ENCODE assay signal across 7 mouse cellular contexts in genomic region chr7:92874116-92874675, GRCm38 (mm10). TPM values are rescaled to one million over a fixed set of nuclear protein-coding genes. Genes with fewer than 3 reads are reported as not detected.
DNase-seq lines count a peak whose midpoint lies in the region; ATAC-seq lines count a peak whose summit lies in the region.

Gene Ddias, minus strand, starts transcription at chr7:92874247.
Gene Prcp, plus strand, starts transcription at chr7:92874470.

- H3K9ac ChIP-seq in intestine, embryonic 15.5 days, result peak within 1 kb of the TSS; percentile 68

- peak within 1 kb of the TSS; percentile 83 for H3K4me2 ChIP-seq in intestine, embryonic 15.5 days (replicated peaks)

- no peaks in the 10 kb centered on the region; the same call in 1 of the 2 replicates for H3K4me1 ChIP-seq in intestine, embryonic 15.5 days (replicated peaks)
- H3K4me1 ChIP-seq in midbrain, embryonic 10.5 days, result peaks cover 31% of the 10 kb centered on the region

- peak; percentile 94 to 95 for DNase-seq in adrenal gland, adult 18-20 months (ENCODE audit: low spot score in 2 of 2)
- peak; percentile 96 for DNase-seq in embryo, embryonic 11 days
- DNase-seq in gastrocnemius, postnatal 25 days, result peak; percentile 90
- peak; percentile 90 to 93 for DNase-seq in left cerebral cortex, postnatal 25 days (ENCODE audit: low spot score in 2 of 2)
- peak; percentile 97 for DNase-seq in midbrain, embryonic 10.5 days (ENCODE audit: low spot score)
- DNase-seq in right cerebral cortex, postnatal 4 days, result peak; percentile 98

- H3K4me3 ChIP-seq in intestine, embryonic 15.5 days (replicated peaks), result peak within 1 kb of the TSS; percentile 64
- H3K4me3 ChIP-seq in midbrain, embryonic 10.5 days, result peak within 1 kb of the TSS; percentile 72

- peak within 1 kb of the TSS; percentile 98 for H3K27ac ChIP-seq in intestine, embryonic 15.5 days
- H3K27ac ChIP-seq in midbrain, embryonic 10.5 days (replicated peaks), result peak within 1 kb of the TSS; percentile 98

- H3K9me3 ChIP-seq in intestine, embryonic 15.5 days, result no peaks in the 10 kb centered on the region
- no peaks in the 10 kb centered on the region for H3K9me3 ChIP-seq in midbrain, embryonic 10.5 days (replicated peaks)

- no peaks in the 10 kb centered on the region for H3K36me3 ChIP-seq in intestine, embryonic 15.5 days
- H3K36me3 ChIP-seq in midbrain, embryonic 10.5 days, result peaks cover 12% of the 10 kb centered on the region; the same call in 1 of the 2 replicates

- ATAC-seq in intestine, embryonic 15.5 days, result peak; percentile 87

- under 1% methylated on average over 53 of the region's 53 CpGs for WGBS in intestine, embryonic 15.5 days
- WGBS in midbrain, embryonic 10.5 days, result under 1% methylated on average over 53 of the region's 53 CpGs

- H3K27me3 ChIP-seq in intestine, embryonic 15.5 days (replicated peaks), result no peaks in the 10 kb centered on the region
- no peaks in the 10 kb centered on the region for H3K27me3 ChIP-seq in midbrain, embryonic 10.5 days (ENCODE audit: low read depth, poor library complexity, severe bottlenecking)

- intact Hi-C loops in left cerebral cortex, postnatal 25 days (cut with DNase I), result loop anchor here (1.0 to 5.0 kb wide), 7 partner anchors 23 to 237 kb away; partner anchors contain the start of genes Ankrd42, Pcf11 and Rab30

RNA-seq across cellular contexts. Expression of gene Ddias, which starts in this region (rescaled TPM):
- under 1 TPM; 0.42 to 0.86 TPM for total RNA-seq in adrenal gland, adult 18-20 months (2021)
- under 1 TPM in 1 of 2 experiments, not detected in 1; 0.24 TPM for total RNA-seq in gastrocnemius, postnatal 25 days (2021)
- polyA plus RNA-seq in intestine, embryonic 15.5 days (2015; fragmentation: Nextera tagmentation; extraction: Ambion mirVana), result 9.4 and 12.1 TPM in 2 replicates
- under 1 TPM; 0.55 to 0.87 TPM for total RNA-seq in left cerebral cortex, postnatal 25 days (2021)
- polyA plus RNA-seq in midbrain, embryonic 10.5 days (2016; fragmentation: Nextera tagmentation; extraction: Ambion mirVana), result 21.7 and 26.3 TPM in 2 replicates

RNA-seq across cellular contexts. Expression of gene Prcp, which starts in this region (rescaled TPM):
- total RNA-seq in adrenal gland, adult 18-20 months (2021), result 10 to 100 TPM; 12.1 to 13.4 TPM
- total RNA-seq in gastrocnemius, postnatal 25 days (2021), result 1 to 10 TPM; 3.7 to 6.6 TPM
- polyA plus RNA-seq in intestine, embryonic 15.5 days (2015; fragmentation: Nextera tagmentation; extraction: Ambion mirVana), result 22.3 and 22.7 TPM in 2 replicates
- total RNA-seq in left cerebral cortex, postnatal 25 days (2021), result 10 to 100 TPM in 1 of 2 experiments, 1 to 10 TPM in 1; 9.4 to 11.4 TPM
- 20.0 and 20.7 TPM in 2 replicates for polyA plus RNA-seq in midbrain, embryonic 10.5 days (2016; fragmentation: Nextera tagmentation; extraction: Ambion mirVana)

Comparison
In these comparisons a context has a peak if more than half of its experiments do, and no peak if none do; other contexts are left out.
1. Peak in every context shown above with its lines: DNase-seq, ATAC-seq, H3K4me3 ChIP-seq and H3K27ac ChIP-seq.